ENCODE assay signal across 9 mouse cellular contexts in genomic region chr11:107014020-107014585, GRCm38 (mm10). TPM values are rescaled to one million over a fixed set of nuclear protein-coding genes. Genes with fewer than 3 reads are reported as not detected.
DNase-seq lines count a peak whose midpoint lies in the region; ATAC-seq and TF ChIP-seq lines count a peak whose summit lies in the region.
"Had no signal": no experiment of that assay in that cellular context is flagged by ENCODE, and none has a peak within 500 bp of the region (broad histone marks: within the 10 kb centered on the region; RNA-seq: fewer than 3 reads in every experiment).

No protein-coding gene starts in this region.

- H3K4me2 ChIP-seq in lung, embryonic 14.5 days, result no peak overlapping the region

- peak; percentile 39 for TF ChIP-seq CTCF in lung, embryonic 14.5 days (IDR thresholded peaks at IDR 0.05; ENCODE audit: low read depth)

- ATAC-seq in CD4-positive, CD25-positive, alpha-beta regulatory T cell, adult 4 months, result no peak
- ATAC-seq in lung, embryonic 14.5 days (ENCODE audit: insufficient read depth), result no peak

- H3K27ac ChIP-seq in lung, embryonic 14.5 days (ENCODE audit: low read depth), result no peak overlapping the region; the same call in 1 of the 2 replicates
- H3K27ac ChIP-seq: hindbrain, embryonic 15.5 days had no signal

- no peak overlapping the region for H3K9ac ChIP-seq in lung, embryonic 14.5 days
- H3K9ac ChIP-seq: hindbrain, embryonic 15.5 days had no signal

- no peaks in the 10 kb centered on the region for H3K36me3 ChIP-seq in lung, embryonic 14.5 days (ENCODE audit: insufficient read depth)
- H3K36me3 ChIP-seq in splenic B cell, adult 2 months (ENCODE audit: control insufficient read depth, insufficient read depth, low read length, poor library complexity, severe bottlenecking), result no peaks in the 10 kb centered on the region
- H3K36me3 ChIP-seq: hindbrain, embryonic 15.5 days had no signal

- no peak overlapping the region for H3K4me3 ChIP-seq in lung, embryonic 14.5 days (ENCODE audit: low read depth, low read length)
- H3K4me3 ChIP-seq: hindbrain, embryonic 15.5 days had no signal

- no peaks in the 10 kb centered on the region for H3K27me3 ChIP-seq in lung, embryonic 14.5 days (ENCODE audit: insufficient read depth, low read length)
- H3K27me3 ChIP-seq in splenic B cell, adult 2 months (ENCODE audit: control insufficient read depth, insufficient read depth, low read length, poor library complexity, severe bottlenecking), result no peaks in the 10 kb centered on the region
- H3K27me3 ChIP-seq: hindbrain, embryonic 15.5 days had no signal

- no peaks in the 10 kb centered on the region for H3K9me3 ChIP-seq in lung, embryonic 14.5 days (ENCODE audit: low read depth, low read length)
- H3K9me3 ChIP-seq: hindbrain, embryonic 15.5 days had no signal

- 72% methylated on average over 11 of the region's 11 CpGs for WGBS in lung, embryonic 14.5 days

- H3K4me1 ChIP-seq in lung, embryonic 14.5 days (ENCODE audit: insufficient read depth), result no peaks in the 10 kb centered on the region

- DNase-seq in CD4-positive, CD25-positive, alpha-beta regulatory T cell, adult 2 months (ENCODE audit: low read depth, low spot score), result peak; percentile 63
- DNase-seq in lung, embryonic 14.5 days, result no peak
- no peak for DNase-seq in lung, adult 18-20 months
- peak; percentile 78 for DNase-seq in ZHBTc4 (ENCODE audit: low read depth, low spot score)
- DNase-seq in splenic B cell, adult 2 months (ENCODE audit: low read depth, low spot score), result peak; percentile 48
- DNase-seq in T-cell, adult 2 months (ENCODE audit: low spot score), result no peak
- no peak for DNase-seq in right cerebral cortex, postnatal 25 days

RNA-seq across cellular contexts. Expression of gene 1810010H24Rik, which starts 11.4 kb away (rescaled TPM):
- 1 to 10 TPM; 1.4 to 1.5 TPM for polyA plus RNA-seq in CD4-positive, CD25-positive, alpha-beta regulatory T cell, adult 4 months (2017; shearing (Covaris generic))
- 5.1 and 7.3 TPM in 2 replicates for polyA plus RNA-seq in lung, embryonic 14.5 days (2014; fragmentation: Nextera tagmentation; extraction: Ambion mirVana)

RNA-seq across cellular contexts. Expression of gene Kpna2, which starts 14.8 kb away (rescaled TPM):
- 100 to 1,000 TPM; 115 to 134 TPM for polyA plus RNA-seq in CD4-positive, CD25-positive, alpha-beta regulatory T cell, adult 4 months (2017; shearing (Covaris generic))
- polyA plus RNA-seq in lung, embryonic 14.5 days (2014; fragmentation: Nextera tagmentation; extraction: Ambion mirVana), result 563 and 575 TPM in 2 replicates

Comparison
In these comparisons a context has a peak if more than half of its experiments do, and no peak if none do; other contexts are left out.
1. DNase-seq: peak in CD4-positive, CD25-positive, alpha-beta regulatory T cell, adult 2 months (single experiment), ZHBTc4 (single experiment) and splenic B cell, adult 2 months (single experiment); none in lung, embryonic 14.5 days (single experiment), lung, adult 18-20 months (0 of 2), T-cell, adult 2 months (single experiment) and right cerebral cortex, postnatal 25 days (single experiment).